16 mouse cellular contexts compared by ENCODE assay signal in the genomic region with DNA sequence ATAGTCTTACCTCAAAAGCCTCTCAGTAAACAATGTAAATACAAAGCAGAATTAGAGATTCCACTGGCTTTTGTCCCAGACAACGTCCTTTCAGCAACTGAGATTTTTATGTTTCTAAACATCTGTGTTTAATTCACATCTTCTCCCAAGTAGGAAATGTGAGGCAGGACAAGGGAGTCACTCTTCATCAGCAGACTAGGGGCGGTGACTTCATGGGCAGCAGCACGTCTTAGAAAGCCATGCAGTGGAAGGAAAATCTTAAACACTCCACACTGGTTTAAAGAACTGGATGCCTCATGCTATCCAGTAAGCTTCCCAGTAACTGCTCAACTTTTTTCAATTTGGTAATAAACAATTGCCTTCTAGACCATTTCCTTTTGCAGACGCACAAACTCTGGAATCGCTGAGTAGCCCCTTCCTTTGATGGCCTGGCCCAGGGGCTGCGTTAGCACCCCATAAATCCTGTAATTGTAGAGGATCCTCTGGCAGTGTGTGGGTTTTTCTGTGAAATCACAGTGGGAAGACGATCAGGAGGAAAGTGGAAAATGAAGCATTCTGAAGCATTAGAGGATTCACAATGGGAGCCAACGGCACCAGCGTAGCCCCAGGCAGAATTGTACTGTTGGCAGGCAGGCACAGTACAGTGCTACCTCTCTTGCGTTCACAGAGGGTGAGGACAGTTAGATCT.
DNase-seq lines count a peak whose midpoint lies in the region; ATAC-seq and TF ChIP-seq lines count a peak whose summit lies in the region.
"Had no signal": no experiment of that assay in that cellular context is flagged by ENCODE, and none has a peak within 500 bp of the region (broad histone marks: within the 10 kb centered on the region; RNA-seq: fewer than 3 reads in every experiment).

No protein-coding gene starts in this region.

- no peaks in the 10 kb centered on the region for H3K9me3 ChIP-seq in lung, embryonic 14.5 days (ENCODE audit: low read depth, low read length)
- no peaks in the 10 kb centered on the region for H3K9me3 ChIP-seq in embryonic facial prominence, embryonic 11.5 days (replicated peaks; ENCODE audit: control insufficient read depth, low read length)
- no peaks in the 10 kb centered on the region for H3K9me3 ChIP-seq in hindbrain, embryonic 11.5 days (ENCODE audit: control insufficient read depth, low read length)

- H3K9ac ChIP-seq in lung, embryonic 14.5 days = no peak overlapping the region
- H3K9ac ChIP-seq in embryonic facial prominence, embryonic 11.5 days (replicated peaks; ENCODE audit: low read length) = no peak overlapping the region
- H3K9ac ChIP-seq in hindbrain, embryonic 11.5 days (ENCODE audit: low read depth, low read length) = no peak overlapping the region

- 29% methylated on average over 10 of the region's 10 CpGs for WGBS in lung, embryonic 14.5 days
- 58% methylated on average over 10 of the region's 10 CpGs for WGBS in embryonic facial prominence, embryonic 11.5 days
- WGBS in hindbrain, embryonic 11.5 days = 82% methylated on average over 10 of the region's 10 CpGs

- H3K36me3 ChIP-seq in lung, embryonic 14.5 days (ENCODE audit: insufficient read depth) = no peaks in the 10 kb centered on the region
- H3K36me3 ChIP-seq in embryonic facial prominence, embryonic 11.5 days (replicated peaks; ENCODE audit: control insufficient read depth, insufficient read depth, low read depth, low read length) = no peaks in the 10 kb centered on the region
- H3K36me3 ChIP-seq in hindbrain, embryonic 11.5 days (ENCODE audit: control insufficient read depth, insufficient read depth, low read length) = no peaks in the 10 kb centered on the region
- H3K36me3 ChIP-seq: hindbrain, embryonic 10.5 days had no signal

- peak; percentile 84 for DNase-seq in lung, embryonic 14.5 days
- no peak for DNase-seq in lung, postnatal 25 days (ENCODE audit: low spot score)
- DNase-seq in embryonic facial prominence, embryonic 11.5 days (ENCODE audit: low spot score) = peak; percentile 53
- DNase-seq in fibroblast of lung, adult 2 months (ENCODE audit: low read depth) = peak; percentile 24
- peak; percentile 2 for DNase-seq in lung, postnatal 14 days
- DNase-seq in hindbrain, embryonic 11.5 days (ENCODE audit: low spot score) = no peak
- no peak for DNase-seq in spleen, postnatal 4 days (ENCODE audit: low spot score in 2 of 2)
- no peak for DNase-seq in cerebellum, adult 9-10 months
- DNase-seq: adrenal gland, adult 2 months; cerebellum, adult 8-10 months; kidney, adult 8-10 months had no signal

- H3K4me2 ChIP-seq in lung, embryonic 14.5 days = peak overlapping the region; percentile 40
- H3K4me2 ChIP-seq in embryonic facial prominence, embryonic 11.5 days (ENCODE audit: low read depth, low read length) = no peak overlapping the region
- H3K4me2 ChIP-seq in hindbrain, embryonic 11.5 days (replicated peaks; ENCODE audit: low read depth, low read length) = no peak overlapping the region
- H3K4me2 ChIP-seq: heart, embryonic 11.5 days had no signal

- H3K27ac ChIP-seq in lung, embryonic 14.5 days (ENCODE audit: low read depth) = peak overlapping the region; percentile 94
- 0 out of 2 replicates have a peak overlapping the region, but pooled peaks have one; percentile 25 for H3K27ac ChIP-seq in embryonic facial prominence, embryonic 11.5 days (replicated peaks; ENCODE audit: low read depth, low read length)
- no peak overlapping the region for H3K27ac ChIP-seq in hindbrain, embryonic 11.5 days (ENCODE audit: low read depth, low read length)
- H3K27ac ChIP-seq: hindbrain, embryonic 10.5 days; layer of hippocampus, adult 2 months; macrophage had no signal

- ATAC-seq in lung, embryonic 14.5 days (ENCODE audit: insufficient read depth) = peak; percentile 96
- no peak for ATAC-seq in embryonic facial prominence, embryonic 11.5 days (replicated peaks; ENCODE audit: insufficient number of reproducible peaks, low FRiP score, low TSS enrichment, low read depth)
- no peak for ATAC-seq in hindbrain, embryonic 11.5 days (ENCODE audit: low FRiP score)

- peaks cover 10% of the 10 kb centered on the region; the same call in 1 of the 2 replicates for H3K4me1 ChIP-seq in lung, embryonic 14.5 days (ENCODE audit: insufficient read depth)
- H3K4me1 ChIP-seq in embryonic facial prominence, embryonic 11.5 days (ENCODE audit: control insufficient read depth, insufficient read depth, low read length) = no peaks in the 10 kb centered on the region
- H3K4me1 ChIP-seq in hindbrain, embryonic 11.5 days (replicated peaks; ENCODE audit: control insufficient read depth, insufficient read depth, low read length) = no peaks in the 10 kb centered on the region
- H3K4me1 ChIP-seq: hindbrain, embryonic 10.5 days had no signal

- TF ChIP-seq CTCF in lung, embryonic 14.5 days (IDR thresholded peaks at IDR 0.05; ENCODE audit: low read depth) = no peak

- no peaks in the 10 kb centered on the region for H3K27me3 ChIP-seq in lung, embryonic 14.5 days (ENCODE audit: insufficient read depth, low read length)
- no peaks in the 10 kb centered on the region for H3K27me3 ChIP-seq in embryonic facial prominence, embryonic 11.5 days (ENCODE audit: control insufficient read depth, insufficient read depth, low read length)
- H3K27me3 ChIP-seq in hindbrain, embryonic 11.5 days (ENCODE audit: control insufficient read depth, insufficient read depth, low read length) = no peaks in the 10 kb centered on the region

- H3K4me3 ChIP-seq in lung, embryonic 14.5 days (ENCODE audit: low read depth, low read length) = no peak overlapping the region
- no peak overlapping the region for H3K4me3 ChIP-seq in embryonic facial prominence, embryonic 11.5 days (ENCODE audit: low read depth, low read length)
- H3K4me3 ChIP-seq in hindbrain, embryonic 11.5 days (ENCODE audit: low read depth, low read length) = no peak overlapping the region
- H3K4me3 ChIP-seq: erythroblast, embryonic 14.5 days; hindbrain, embryonic 10.5 days; layer of hippocampus, adult 2 months had no signal

Comparison
In these comparisons a context has a peak if more than half of its experiments do, and no peak if none do; other contexts are left out.
1. DNase-seq: peak in lung, embryonic 14.5 days (single experiment), embryonic facial prominence, embryonic 11.5 days (single experiment), fibroblast of lung, adult 2 months (single experiment) and lung, postnatal 14 days (single experiment); none in lung, postnatal 25 days (single experiment), hindbrain, embryonic 11.5 days (single experiment), spleen, postnatal 4 days (0 of 2) and cerebellum, adult 9-10 months (single experiment).